Mouse (Mus musculus): ENCODE results near the gene Gm813. TPM values are rescaled to one million over a fixed set of nuclear protein-coding genes. Genes with fewer than 3 reads are reported as not detected.

Gene Gm813
- total RNA-seq, 2 experiments from 2014 or later = not detected

DNA sequence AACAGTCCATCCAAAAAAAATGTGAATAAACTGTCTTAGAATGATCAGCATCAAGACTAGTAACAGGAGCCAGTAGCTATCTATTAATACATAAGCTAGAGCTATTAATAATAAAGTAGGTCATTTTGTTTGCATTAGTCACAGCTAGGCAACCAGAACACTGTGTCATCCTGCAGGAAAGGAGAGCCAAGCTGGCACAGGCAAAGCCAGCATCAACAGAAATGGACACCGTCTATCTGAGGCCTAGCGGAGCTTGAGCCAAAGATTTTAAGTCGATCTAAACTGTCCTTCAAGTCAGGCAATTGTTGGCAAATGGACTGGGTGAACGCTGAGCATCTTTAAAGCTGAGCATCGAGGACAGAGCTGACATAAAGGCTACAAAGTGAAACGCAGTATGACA lies 15.9 kb downstream of the Gm813 start:
- TF ChIP-seq CTCF (IDR thresholded peaks at IDR 0.05) = no peak
- intact Hi-C loops (cut with DNase I) = no loop called here
- DNase-seq (ENCODE audit: extremely low spot score in 1 of 2, low spot score in 2 of 2) = no peak
- no peak overlapping the region for H3K4me3 ChIP-seq
- no peak overlapping the region for H3K27ac ChIP-seq

DNA sequence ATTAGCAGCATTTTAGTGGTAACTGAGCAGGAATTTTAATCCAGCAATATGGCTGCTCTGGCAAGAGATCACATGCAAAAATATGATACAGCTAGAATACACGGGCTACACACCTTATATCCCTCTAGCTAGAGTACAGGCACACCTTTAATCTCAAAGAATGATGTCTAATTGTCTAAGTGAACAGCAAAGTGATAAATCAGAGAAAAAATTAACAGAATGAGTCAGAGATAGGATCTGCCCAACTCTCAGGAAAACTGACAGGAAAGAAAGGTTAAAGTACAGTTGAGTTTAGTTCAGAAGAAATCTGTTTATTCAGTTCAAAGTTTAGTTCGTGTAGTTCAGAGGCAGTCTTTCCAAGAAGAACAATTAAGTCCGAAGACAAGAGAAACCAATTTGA lies 25.5 kb downstream of the Gm813 start:
- no peak for TF ChIP-seq CTCF (IDR thresholded peaks at IDR 0.05)
- no peak for DNase-seq (ENCODE audit: extremely low spot score in 1 of 2, low spot score in 2 of 2)
- intact Hi-C loops (cut with DNase I) = no loop called here
- Histone ChIP-seq H3K4me3 (no peak overlapping the region), H3K27ac (no peak overlapping the region)

DNA sequence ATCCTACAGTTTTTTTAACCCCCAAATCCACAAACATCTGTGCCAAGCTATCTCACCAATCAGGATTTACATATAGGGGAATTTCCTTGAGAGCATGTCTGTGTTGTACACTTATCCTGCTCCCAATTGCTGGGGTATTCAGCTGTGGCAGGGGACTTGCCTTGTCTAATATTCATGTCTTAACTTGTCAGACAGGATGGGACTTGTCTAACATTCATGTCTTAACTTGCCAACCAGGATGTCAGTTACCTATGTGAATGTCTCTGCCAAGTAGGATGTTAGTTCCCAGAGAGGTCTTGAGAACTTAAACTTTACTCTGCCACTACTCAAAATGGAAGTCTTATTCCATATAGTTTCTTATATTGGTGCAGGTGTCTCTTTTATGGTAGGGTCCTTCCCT lies 27.3 kb downstream of the Gm813 start:
- no peak for TF ChIP-seq CTCF (IDR thresholded peaks at IDR 0.05)
- no peak for DNase-seq (ENCODE audit: extremely low spot score in 1 of 2, low spot score in 2 of 2)
- no peak overlapping the region for H3K27ac ChIP-seq
- no peak overlapping the region for H3K4me3 ChIP-seq
- intact Hi-C loops (cut with DNase I) = no loop called here

DNA sequence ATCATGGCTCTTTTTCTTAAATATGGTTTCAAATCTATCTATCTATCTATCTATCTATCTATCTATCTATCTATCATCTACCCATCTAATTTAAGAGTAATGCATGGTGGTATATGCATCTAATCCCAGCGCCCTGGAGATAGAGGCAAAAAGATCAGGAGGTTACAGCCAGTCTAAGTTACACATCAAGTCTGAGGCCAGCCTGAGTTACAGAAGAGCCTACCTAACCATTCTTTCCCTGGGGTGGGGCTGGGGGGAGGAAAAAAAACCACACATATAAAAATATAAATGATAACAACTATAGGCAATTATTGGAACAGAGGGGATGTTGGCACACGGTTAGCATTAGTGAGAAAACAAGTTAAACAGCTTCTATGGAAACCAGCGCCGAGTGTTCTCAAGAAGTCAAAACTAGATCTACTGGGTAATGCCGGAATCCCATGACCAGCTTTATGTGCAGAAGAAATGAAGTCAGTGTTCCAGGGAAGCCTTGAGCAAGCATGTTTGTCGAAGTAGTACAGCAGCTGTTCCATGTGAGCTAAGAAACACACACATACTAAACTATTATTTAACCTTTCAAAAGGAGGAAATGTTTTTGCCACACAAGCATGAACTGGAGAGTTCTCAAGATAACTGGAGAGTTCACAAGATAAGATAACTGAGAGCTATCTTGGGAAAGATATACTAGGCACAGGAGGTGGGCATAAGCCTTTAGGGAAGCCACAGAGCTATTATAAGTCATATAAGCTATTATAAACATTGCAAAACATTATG lies 42.6 kb downstream of the Gm813 start:
- Histone ChIP-seq H3K27ac (no peak overlapping the region), H3K4me3 (no peak overlapping the region)
- intact Hi-C loops (cut with DNase I) = no loop called here
- no peak for DNase-seq (ENCODE audit: extremely low spot score in 1 of 2, low spot score in 2 of 2)
- TF ChIP-seq CTCF (IDR thresholded peaks at IDR 0.05) = no peak

DNA sequence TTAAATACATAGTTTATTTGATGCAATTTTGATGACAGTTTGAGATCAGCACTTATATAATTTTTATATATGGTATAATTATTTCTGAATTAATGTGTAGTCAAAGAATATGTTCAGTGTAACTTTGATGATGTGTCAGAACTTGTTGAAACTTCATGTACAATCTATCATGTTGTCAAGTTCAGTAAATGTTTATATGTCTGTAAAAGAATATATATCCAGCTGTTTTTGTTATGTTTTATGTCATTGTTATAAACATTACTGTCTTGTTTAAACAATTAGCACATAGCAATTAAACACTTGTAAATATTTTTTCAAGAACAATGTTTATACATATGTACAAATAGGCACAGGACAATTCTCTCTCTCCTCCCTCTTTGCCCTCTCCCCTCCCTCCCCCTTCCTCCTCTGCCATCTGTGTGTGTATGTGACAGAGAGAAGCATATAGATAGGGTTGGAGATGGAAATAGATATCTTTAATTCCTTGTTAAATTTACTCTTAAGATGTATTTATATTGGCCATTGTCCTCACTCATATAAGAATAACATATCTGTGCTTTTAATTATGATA lies 46.0 kb downstream of the Gm813 start:
- Histone ChIP-seq H3K4me3 (no peak overlapping the region), H3K27ac (no peak overlapping the region)
- intact Hi-C loops (cut with DNase I) = no loop called here
- DNase-seq (ENCODE audit: extremely low spot score in 1 of 2, low spot score in 2 of 2) = no peak
- TF ChIP-seq CTCF (IDR thresholded peaks at IDR 0.05) = no peak

Other genes starting within 250 kb of the Gm813 start
- gene Dcbld2, start 208.5 kb downstream of the Gm813 start, total RNA-seq (2021) = 10 to 100 TPM; 26.0 to 26.5 TPM
- 10 to 100 TPM; 21.2 to 22.6 TPM for gene St3gal6, start 92.7 kb downstream of the Gm813 start, total RNA-seq (2021)
- not detected for gene E330017A01Rik, start 21.8 kb upstream of the Gm813 start, total RNA-seq (2021)
- gene Cpox, start 53.3 kb upstream of the Gm813 start, total RNA-seq (2021) = 10 to 100 TPM; 35.5 to 37.5 TPM
- not detected for gene Gpr15, start 102.1 kb upstream of the Gm813 start, total RNA-seq (2021)
- 10 to 100 TPM; 95.5 to 97.5 TPM for gene Cldnd1, start 110.9 kb upstream of the Gm813 start, total RNA-seq (2021)
- gene Olfr172, start 146.2 kb upstream of the Gm813 start, total RNA-seq (2021) = not detected
- gene Olfr173, start 183.3 kb upstream of the Gm813 start, total RNA-seq (2021) = not detected
- not detected for gene Olfr175-ps1, start 209.8 kb upstream of the Gm813 start, total RNA-seq (2021)